Mouse (Mus musculus): ENCODE data around the gene Rcan2. TPM values are rescaled to one million over a fixed set of nuclear protein-coding genes. Genes with fewer than 3 reads are reported as not detected.

Gene Rcan2
- total RNA-seq, 2 experiments from 2014 or later = 172 to 186 TPM

DNA sequence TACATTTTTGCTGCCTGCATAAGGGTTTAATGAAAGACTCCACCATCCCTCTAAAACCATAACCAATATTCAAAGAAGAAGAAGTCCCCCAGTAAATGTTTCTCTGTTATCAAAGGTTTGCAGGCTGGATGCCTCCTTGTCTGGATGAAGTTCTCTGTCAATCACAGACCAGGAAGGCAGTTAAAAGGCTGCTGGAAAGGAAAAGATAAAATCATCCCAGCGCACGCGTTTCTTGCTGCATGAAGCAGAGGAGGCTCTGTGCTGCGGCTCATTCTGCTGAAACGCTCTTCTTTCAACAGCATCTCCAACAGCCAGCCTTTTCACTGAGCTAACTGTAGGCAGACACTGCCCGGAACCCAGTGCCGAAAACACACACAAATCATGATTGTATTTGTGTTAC is 196.4 kb downstream of the Rcan2 start:
- intact Hi-C loops (cut with DNase I) = no loop called here
- DNase-seq (ENCODE audit: low spot score in 2 of 2) = no peak

DNA sequence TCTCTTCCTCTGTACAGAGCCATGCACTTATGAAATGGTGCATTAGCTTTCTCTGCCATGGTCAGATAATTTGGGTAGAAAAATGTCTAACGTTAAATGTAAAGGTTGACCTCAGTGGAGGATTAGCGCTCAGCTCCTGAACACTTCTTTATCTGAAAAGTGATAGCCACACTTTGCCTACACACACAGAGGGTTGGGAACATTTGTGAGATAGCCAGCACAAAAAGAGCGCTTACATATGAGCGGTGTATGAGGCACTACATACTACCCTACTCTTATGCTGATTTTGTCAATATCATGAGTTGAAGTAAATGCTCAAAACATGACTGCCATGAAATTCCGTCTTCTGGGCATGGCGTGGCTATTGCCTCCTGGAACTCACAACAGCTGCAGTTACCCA is 196.9 kb downstream of the Rcan2 start:
- intact Hi-C loops (cut with DNase I) = no loop called here
- no peak for DNase-seq (ENCODE audit: low spot score in 2 of 2)

DNA sequence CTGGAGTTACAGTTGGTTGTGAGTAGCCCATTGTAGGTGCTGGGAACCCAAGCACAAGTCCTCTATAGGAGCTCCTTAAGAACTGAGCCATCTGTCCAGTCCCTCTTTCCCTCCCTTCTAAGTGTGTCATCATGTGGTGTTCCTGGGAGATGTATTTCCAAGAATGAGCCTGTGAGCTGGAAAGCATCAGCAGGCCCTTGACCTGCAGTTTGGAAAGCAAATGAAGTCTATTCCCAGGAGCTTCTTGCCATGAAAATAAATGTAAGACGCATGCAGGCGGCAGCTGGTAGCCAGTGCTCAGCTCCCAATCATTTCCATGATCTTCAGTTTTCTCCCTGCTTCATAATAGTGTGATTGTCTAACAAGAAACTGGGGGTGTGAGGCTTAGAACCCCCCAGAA is 203.2 kb downstream of the Rcan2 start:
- no peak for DNase-seq (ENCODE audit: low spot score in 2 of 2)
- intact Hi-C loops (cut with DNase I) = no loop called here

DNA sequence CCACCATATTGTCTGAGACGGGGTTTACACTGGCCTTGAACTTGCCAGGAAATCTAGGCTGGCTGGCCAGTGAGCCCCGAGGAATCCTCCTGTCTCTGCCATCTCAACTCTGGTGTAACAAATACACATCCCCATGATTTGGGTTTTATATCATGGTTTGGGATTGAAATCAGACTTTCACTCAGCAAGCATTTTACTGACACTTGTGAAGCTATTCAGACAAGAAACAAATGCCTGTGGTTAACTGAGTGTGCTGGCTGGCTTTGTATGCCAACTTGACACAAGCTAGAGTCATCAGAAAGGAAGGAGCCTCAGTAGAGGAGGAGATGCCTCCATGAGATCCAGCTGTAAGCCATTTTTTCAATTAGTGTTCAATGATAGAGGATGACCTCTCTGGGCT is 206.3 kb downstream of the Rcan2 start:
- intact Hi-C loops (cut with DNase I) = no loop called here
- DNase-seq (ENCODE audit: low spot score in 2 of 2) = no peak

DNA sequence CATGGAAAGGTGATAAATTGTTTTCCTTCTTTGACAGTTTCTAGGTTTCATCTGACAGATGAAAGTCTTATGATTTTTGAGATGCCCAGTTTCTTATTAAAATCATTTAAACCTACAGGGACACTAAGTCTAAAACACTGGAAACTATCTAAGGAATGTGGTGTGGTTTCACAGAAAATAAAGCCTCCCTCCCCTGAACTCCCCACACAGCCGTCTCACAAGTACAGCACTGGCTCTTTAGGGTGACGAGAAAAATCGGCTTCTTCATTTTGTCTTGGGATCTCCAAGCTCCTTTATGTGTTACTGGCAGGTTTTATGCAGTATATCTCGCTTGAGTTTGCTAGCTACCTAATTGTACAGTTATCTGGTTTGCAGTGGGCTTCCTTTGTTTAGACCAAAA is 210.8 kb downstream of the Rcan2 start:
- intact Hi-C loops (cut with DNase I) = no loop called here
- DNase-seq (ENCODE audit: low spot score in 2 of 2) = no peak

DNA sequence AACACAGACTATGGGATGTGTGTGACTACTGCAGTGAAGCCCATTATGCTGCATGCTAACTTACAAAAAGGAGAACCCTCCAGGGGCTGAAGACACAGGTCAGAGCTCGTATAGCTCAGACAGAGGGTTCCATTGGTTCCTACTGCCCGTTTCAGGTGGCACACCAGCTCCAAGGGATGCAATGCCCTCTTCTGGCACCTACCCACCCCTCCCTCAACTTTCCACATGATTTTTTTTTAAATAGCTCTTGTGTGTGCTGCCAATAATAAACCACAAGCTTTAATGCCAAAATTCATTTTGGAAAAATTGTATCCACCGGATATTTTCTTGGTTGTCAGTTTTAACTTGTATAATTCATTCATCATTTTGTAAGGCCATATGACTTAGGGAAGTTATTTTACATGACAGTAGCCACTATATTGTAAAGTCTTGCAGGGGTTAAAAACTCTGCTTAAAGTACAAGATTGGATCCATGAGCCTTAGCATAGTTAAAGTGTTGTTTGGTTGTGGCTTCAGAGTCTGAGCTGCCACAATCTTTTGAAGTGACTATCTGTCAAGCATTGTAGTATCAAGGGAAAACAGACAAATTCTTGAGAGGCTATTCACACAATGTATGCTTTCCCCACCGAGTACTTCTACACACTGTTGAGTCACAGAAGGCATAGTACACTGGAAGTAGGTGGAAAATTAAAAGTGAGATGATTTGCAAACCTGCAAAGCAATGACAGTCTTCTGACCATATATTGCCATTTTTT is 212.8 kb downstream of the Rcan2 start:
- DNase-seq (ENCODE audit: low spot score in 2 of 2) = no peak
- intact Hi-C loops (cut with DNase I) = no loop called here

DNA sequence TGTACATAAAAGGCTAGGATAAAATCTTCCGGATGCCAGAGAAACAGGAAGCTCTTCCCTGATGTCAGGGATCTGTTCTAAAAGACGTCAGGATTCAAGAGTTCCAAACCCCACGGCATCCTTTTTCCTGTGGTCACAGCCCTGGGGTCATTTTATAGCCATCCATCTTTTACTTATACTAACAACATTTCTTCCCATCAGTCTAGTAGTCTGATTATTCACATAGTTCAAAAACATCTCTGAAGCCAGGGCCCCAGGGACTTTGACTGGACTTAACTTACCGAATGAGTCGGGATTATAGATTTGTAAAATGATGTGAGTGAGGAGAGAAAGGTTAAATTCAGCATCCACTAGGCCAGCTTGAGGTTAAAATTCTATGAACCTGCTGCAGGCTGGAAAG is 215.2 kb downstream of the Rcan2 start:
- intact Hi-C loops (cut with DNase I) = no loop called here
- no peak for DNase-seq (ENCODE audit: low spot score in 2 of 2)

DNA sequence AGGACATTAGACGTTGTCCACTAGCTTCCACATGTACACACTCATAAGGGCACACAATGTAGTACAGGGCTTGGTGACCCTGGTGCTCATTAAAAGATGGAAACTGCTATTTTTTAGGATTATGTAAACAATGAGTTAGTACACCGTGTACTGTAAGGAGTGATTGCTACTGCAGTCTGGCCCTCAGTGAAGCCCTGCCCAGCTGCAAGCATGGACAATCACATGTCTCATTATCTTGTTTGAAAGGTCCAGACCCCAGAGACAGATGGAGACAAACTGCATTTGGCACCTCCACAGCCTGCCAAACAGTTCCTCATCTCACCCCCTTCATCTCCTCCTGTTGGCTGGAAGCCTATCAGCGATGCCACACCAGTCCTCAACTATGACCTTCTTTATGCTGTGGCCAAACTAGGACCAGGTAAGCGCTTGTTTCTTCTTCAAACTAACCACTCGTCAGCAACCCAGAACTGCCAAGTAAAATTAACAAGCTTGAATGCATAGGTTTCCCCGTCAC is 219.6 kb downstream of the Rcan2 start:
- no peak for DNase-seq (ENCODE audit: low spot score in 2 of 2)
- intact Hi-C loops (cut with DNase I) = no loop called here

DNA sequence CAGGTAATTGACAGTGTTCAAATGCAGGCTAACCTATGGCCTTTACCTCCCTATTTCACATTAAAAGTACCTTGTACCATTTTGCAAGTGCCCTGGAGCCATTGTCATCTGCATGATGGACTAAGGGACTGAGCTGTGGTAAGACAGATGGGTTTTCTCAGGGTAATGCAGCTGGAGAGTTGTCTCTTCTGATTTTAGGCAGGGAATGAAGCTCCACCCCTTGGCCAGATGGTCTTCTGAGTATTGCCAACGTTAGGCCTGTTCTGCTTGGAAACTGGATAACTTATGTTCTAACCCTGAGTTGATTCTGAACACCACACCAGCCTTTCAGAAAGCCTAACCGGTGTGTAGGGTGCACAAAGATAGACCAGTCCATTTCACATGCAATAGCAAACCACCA is 222.7 kb downstream of the Rcan2 start:
- no peak for DNase-seq (ENCODE audit: low spot score in 2 of 2)
- intact Hi-C loops (cut with DNase I) = no loop called here

DNA sequence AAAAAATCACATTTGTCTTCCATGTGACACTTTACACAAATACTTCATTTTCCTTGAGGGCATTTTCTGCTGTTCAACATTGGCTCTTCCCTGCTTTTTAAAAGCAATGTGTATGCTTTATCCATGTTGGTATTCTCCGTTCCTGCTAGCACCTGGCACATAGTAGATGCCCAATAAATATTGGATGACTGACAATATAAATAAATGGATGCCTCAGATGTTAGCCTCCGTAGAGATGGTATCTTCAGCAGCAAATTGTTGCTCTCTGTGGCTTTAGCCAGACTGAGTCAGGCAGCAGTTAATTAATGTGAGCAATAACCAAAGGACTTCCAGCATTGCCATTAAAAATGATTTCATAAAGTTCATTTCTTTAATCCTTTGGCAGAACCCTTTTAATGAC is 223.9 kb downstream of the Rcan2 start:
- no peak for DNase-seq (ENCODE audit: low spot score in 2 of 2)
- intact Hi-C loops (cut with DNase I) = loop anchor here (5.0 kb wide), 1 partner anchor 73 kb away; no protein-coding TSS in a partner anchor

DNA sequence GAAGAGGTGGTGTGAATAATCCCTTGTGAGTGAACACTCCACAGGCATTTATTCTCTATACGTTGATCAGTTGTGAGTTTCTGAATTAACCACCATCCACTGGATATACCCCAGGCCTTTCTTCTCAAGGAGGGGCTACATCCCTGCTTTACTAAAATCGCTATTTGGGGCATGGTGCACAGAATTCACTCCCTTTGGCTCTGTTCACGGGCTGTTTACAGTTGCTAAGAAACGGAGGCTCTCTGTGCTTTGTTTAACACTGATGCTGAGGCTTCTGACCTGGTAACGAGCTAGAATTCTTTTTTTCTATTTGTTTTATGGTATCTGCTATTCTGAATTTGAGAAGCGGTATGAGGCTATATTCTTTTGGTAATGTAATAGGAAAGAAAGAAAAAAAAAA is 224.8 kb downstream of the Rcan2 start:
- intact Hi-C loops (cut with DNase I) = loop anchor here (5.0 kb wide), 1 partner anchor 74 kb away; no protein-coding TSS in a partner anchor
- no peak for DNase-seq (ENCODE audit: low spot score in 2 of 2)

DNA sequence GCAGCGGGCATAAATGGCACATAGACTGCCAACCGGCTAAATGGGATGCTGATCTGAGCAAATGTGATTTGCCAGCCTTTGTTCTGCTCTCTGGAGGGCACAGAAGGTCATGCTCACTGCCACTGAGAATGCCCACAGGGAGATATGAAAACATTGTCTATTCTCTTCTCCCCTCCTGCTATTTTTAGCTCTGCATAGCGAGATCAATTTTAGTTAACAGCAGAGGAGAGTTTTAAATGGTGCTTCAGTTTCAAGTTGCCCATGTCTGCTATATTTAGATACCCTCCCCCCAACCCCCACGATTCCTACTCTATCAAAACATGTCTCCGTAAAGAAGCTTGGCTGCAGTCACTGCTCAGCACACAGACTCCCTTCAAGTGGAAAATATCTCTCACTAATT is 225.2 kb downstream of the Rcan2 start:
- DNase-seq (ENCODE audit: low spot score in 2 of 2) = peak in 1 of 2 experiments; percentile 14
- intact Hi-C loops (cut with DNase I) = loop anchor here (5.0 kb wide), 1 partner anchor 74 kb away; no protein-coding TSS in a partner anchor

DNA sequence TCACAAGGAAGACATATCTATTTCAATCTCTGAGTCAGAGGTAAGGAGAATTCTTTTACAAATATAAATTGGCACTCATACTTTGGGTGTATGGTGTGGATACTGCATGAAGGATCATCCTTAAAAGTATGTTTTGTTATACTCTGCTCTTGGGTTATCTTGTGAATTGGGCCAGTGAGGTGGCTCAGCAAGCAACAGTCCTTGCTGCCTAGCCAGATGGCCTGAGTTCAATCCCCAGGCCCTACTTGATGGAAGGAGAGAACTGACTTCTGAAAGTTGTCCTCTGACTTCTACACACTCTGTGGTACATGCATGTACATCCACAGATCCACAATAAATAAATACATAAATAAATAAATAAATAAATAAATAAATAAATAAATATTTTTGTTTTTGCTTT is 225.6 kb downstream of the Rcan2 start:
- DNase-seq (ENCODE audit: low spot score in 2 of 2) = no peak
- intact Hi-C loops (cut with DNase I) = loop anchor here (5.0 kb wide), 1 partner anchor 74 kb away; no protein-coding TSS in a partner anchor

DNA sequence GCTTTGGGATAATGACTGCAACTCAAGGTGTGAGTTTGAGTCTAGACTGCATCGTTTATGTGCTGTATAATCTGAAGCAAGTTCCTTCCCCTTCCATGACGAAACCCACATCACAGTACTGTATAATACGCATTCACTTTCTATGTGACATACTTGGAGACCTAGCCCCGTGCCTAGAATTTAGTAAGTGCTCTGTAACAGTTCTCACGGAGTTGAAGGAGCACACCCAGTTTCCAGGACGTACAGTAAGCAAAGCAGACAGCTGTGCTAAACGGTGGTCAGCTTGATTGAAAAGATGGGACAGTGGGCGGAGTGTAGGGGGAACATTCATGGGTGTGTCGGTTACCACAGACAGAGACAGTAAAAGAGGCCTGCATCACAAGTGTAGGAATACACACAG is 226.2 kb downstream of the Rcan2 start:
- DNase-seq (ENCODE audit: low spot score in 2 of 2) = no peak
- intact Hi-C loops (cut with DNase I) = loop anchor here (5.0 kb wide), 1 partner anchor 75 kb away; no protein-coding TSS in a partner anchor

DNA sequence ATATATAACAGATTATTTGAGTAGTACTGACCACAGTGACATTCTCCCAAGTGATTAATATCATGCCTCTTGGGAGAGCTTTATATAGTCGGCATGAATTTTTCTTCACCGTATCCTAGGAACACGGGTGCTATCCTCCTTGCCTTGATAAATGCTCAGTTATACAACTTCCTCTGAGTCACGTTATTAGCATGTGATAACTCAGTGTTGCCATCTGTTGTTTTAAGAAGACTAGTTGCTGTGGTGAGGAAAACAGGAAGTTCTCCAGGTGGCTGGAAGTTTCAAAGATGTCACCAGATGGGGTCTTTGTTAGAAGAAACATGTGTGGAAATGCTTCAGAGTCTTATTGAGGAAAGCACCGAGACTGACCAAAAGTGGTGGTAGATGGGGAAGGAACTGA is 228.5 kb downstream of the Rcan2 start:
- intact Hi-C loops (cut with DNase I) = loop anchor here (5.0 to 10.0 kb wide), 2 partner anchors 77 to 325 kb away; no protein-coding TSS in a partner anchor
- DNase-seq (ENCODE audit: low spot score in 2 of 2) = no peak

DNA sequence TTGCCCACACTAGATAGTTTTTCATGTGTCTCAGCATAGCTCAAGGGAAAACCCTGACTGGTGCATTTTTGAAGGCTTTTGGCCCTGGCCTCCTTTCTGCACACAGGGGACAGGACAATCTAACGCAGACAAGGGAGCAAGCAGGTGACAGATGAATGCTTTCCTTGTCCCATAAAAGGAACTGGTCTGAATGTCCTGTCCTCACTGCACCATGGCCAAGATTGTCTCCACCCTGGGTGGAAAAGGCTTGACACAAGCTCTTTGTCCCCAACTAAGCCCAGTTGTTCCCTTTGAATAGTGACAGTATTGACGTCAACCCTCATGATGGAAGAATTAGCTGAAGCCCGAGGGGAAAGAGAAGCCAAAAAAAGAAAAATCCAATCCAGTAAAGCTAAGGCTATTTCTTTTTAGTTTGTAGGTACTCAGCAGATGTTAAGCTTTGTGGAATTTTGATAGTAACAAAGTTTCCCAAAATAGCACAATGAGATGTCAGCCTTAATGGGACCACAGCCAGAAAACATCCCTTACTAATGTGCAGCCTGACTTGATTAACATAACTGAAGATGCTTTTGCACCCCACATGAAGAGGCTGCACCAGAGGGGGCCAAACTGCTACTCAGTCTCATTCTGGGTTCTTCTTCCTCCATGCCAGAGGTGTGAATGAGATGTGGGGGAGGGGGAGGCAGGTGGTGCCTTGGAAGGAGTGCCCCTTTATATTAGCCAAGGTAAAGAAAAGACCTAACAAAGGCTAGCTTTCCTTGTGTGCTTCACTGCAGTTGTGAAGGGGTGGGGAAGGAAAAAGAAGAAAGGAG is 229.8 kb downstream of the Rcan2 start:
- DNase-seq (ENCODE audit: low spot score in 2 of 2) = peak; percentile 22 to 30
- intact Hi-C loops (cut with DNase I) = loop anchor here (10.0 kb wide), 1 partner anchor 326 kb away; no protein-coding TSS in a partner anchor

DNA sequence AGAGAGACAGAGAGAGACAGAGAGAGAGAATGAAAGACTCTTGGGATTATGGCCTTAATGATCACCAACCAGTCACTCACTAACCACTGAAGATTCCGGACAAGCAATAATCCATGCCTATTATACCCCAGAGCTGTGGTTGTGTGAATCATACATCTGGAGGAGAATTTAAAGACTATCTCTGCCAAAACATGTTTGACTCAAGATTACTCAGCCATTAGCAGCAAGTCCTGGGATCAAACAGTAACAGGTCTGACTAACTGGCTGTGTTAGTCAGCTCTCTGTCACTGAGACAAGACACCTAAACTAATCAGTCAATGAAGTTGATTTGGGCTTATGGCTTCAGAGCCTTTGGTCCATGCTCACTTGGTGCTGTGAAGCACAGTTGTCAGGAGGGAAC is 233.9 kb downstream of the Rcan2 start:
- no peak for DNase-seq (ENCODE audit: low spot score in 2 of 2)
- intact Hi-C loops (cut with DNase I) = loop anchor here (10.0 kb wide), 1 partner anchor 330 kb away; no protein-coding TSS in a partner anchor

DNA sequence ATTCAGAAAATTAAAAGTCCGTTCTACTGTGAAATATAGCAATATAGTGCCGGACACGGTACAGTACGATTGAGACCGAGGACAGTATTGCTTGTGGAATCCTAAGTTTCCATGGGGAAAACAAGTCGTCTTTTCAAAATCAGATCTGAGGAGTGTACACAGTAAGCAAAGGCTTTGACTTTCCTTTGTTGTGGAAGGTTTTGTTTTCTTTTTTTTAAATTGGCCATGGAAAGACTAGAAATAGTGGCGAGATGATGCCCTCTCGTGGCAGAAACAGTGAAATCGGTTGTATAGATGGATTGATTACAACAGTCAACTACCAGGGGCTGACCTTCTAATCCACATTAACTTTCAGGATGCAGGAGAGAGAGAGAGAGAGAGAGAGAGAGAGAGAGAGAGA is 237.5 kb downstream of the Rcan2 start:
- intact Hi-C loops (cut with DNase I) = loop anchor here (2.0 to 10.0 kb wide), 2 partner anchors 156 to 334 kb away; no protein-coding TSS in a partner anchor

DNA sequence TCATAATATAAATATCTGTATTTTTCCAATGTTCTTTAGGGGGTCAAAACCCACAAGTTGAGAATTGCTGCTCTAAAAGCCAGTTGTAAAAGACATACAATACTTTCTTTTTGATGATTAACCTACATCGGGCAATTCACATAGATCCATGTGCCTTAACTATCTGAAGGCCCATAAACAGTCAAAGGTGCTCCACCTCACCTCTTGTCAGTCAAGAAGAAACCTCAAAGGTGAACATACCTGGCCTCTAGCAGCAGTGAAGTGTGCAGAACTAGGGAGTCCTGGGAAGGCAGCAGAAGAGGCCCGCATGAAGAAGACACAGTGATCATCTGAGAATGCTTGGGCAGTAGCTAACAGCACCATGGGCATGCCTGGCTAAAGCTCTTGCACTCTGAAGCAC is 239.3 kb downstream of the Rcan2 start:
- no peak for DNase-seq (ENCODE audit: low spot score in 2 of 2)
- intact Hi-C loops (cut with DNase I) = no loop called here

More for the DNA sequence above, 237.5 kb downstream of the Rcan2 start:
- peak in 1 of 2 experiments; percentile 23 for DNase-seq (ENCODE audit: low spot score in 2 of 2)

DNA sequence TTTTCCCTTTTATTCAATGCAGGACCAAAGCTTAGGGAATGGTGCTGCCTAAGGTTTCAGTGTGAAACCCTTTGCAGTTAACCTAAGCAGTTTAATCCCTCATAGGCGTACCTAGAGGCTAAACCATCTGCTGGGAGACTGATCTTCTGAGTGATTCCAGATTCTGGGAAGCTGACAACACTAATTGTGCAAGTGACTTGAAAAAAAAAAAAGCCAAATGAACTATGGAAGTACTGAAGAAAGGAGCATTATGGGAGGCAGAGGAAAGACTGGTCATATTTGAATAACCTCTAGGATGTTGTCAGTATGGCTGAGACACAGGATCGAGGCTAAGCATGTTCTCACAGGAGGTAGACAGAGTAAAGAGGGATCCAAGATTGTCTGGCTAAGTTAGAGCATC is 241.2 kb downstream of the Rcan2 start:
- intact Hi-C loops (cut with DNase I) = no loop called here
- DNase-seq (ENCODE audit: low spot score in 2 of 2) = no peak
